ENCODE assay signal across 8 mouse cellular contexts in the genomic region with DNA sequence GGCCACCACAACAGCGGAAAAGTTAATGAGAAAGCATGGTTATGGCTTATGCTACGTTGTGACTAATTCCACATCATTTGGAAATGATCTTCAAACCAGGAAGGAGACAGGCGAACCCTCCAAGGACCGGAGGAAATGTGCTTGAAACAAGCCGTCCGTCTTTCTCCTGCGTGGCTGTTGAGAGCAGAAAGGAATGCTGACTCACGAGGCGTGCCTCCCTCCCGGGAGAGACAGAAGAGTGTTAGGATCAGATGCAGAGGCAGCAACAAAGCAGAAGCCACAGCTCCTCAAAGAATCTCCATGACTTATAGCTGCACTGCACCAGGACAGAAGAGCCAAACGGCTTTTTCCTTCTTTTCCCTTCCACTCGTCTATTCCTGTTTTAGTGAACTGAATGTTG.
A peak's percentile ranks its signal among the peaks of the same experiment; 100 is the strongest.
DNase-seq lines count a peak whose midpoint lies in the region; ATAC-seq and TF ChIP-seq lines count a peak whose summit lies in the region.

No protein-coding gene starts in this region.

- H3K4me1 ChIP-seq in embryonic fibroblast, embryonic 13.5 days (ENCODE audit: control insufficient read depth, insufficient read depth, low read length) = peaks cover 12% of the 10 kb centered on the region; the same call in 1 of the 2 replicates

- no peaks in the 10 kb centered on the region for H3K27me3 ChIP-seq in Patski

- TF ChIP-seq POLR2A in embryonic fibroblast, embryonic 13.5 days (IDR thresholded peaks at IDR 0.05; ENCODE audit: low read depth, low read length) = peak; percentile 52

- peak overlapping the region; percentile 94 for H3K27ac ChIP-seq in embryonic fibroblast, embryonic 13.5 days (ENCODE audit: insufficient read depth, low read length)

- no peak overlapping the region for H3K4me3 ChIP-seq in embryonic fibroblast, embryonic 13.5 days (ENCODE audit: insufficient read depth, low read length)

- no peak for TF ChIP-seq CTCF in Patski (IDR thresholded peaks at IDR 0.05)
- TF ChIP-seq CTCF in embryonic fibroblast, embryonic 13.5 days (IDR thresholded peaks at IDR 0.05; ENCODE audit: borderline replicate concordance, insufficient read depth, low read length) = no peak

- peak; percentile 88 for ATAC-seq in Patski
- no peak for ATAC-seq in cerebellum, adult (ENCODE audit: insufficient number of reproducible peaks, low FRiP score, low TSS enrichment)

- DNase-seq in kidney, adult 11 months = peak; percentile 15
- DNase-seq in kidney, adult 18-20 months = no peak
- DNase-seq in Patski (ENCODE audit: low read depth, low spot score) = peak; percentile 24
- peak; percentile 38 for DNase-seq in heart, postnatal 4 days
- DNase-seq in mesoderm, embryonic 11.5 days (ENCODE audit: low read depth, low spot score) = peak; percentile 33
- no peak for DNase-seq in cerebellum, adult 9-11 months

- POLR2A ChIA-PET in Patski (lab: Charles Lee) = no interaction called here

- in situ Hi-C loops in Patski (cut with MboI; ENCODE audit: low pct_unique_long_range_greater_than_20kb) = no loop called here

- CTCF ChIA-PET in Patski (lab: Charles Lee) = interaction anchor here (1.2 kb wide), 1 partner anchor 12 kb away, joined by 3 read pairs; no protein-coding TSS in a partner anchor

Comparison
In these comparisons a context has a peak if more than half of its experiments do, and no peak if none do; other contexts are left out.
1. DNase-seq: peak in kidney, adult 11 months (single experiment), Patski (single experiment), heart, postnatal 4 days (single experiment) and mesoderm, embryonic 11.5 days (single experiment); none in kidney, adult 18-20 months (single experiment) and cerebellum, adult 9-11 months (single experiment).